Mouse (Mus musculus): ENCODE measurements around the gene Anapc10. TPM values are rescaled to one million over a fixed set of nuclear protein-coding genes. Genes with fewer than 3 reads are reported as not detected.
"Not testable (repeated sequence)": the region's sequence is repeated elsewhere in the genome, so short reads cannot be mapped to it uniquely, and the experiment has no call there.

The Anapc10 gene
- total RNA-seq (2021), result 10 to 100 TPM; 13.5 to 14.2 TPM
- long read RNA-seq, experiment 1, full-length matches to known transcripts, result 12 of 43 reads
- long read RNA-seq, experiment 1, partial matches to known transcripts, result 10 of 43 reads
- long read RNA-seq, experiment 1, other reads (novel, unspliced or antisense), result 21 of 43 reads
- long read RNA-seq, experiment 2, full-length matches to known transcripts, result 7 of 47 reads
- long read RNA-seq, experiment 2, partial matches to known transcripts, result 16 of 47 reads
- long read RNA-seq, experiment 2, other reads (novel, unspliced or antisense), result 24 of 47 reads

DNA sequence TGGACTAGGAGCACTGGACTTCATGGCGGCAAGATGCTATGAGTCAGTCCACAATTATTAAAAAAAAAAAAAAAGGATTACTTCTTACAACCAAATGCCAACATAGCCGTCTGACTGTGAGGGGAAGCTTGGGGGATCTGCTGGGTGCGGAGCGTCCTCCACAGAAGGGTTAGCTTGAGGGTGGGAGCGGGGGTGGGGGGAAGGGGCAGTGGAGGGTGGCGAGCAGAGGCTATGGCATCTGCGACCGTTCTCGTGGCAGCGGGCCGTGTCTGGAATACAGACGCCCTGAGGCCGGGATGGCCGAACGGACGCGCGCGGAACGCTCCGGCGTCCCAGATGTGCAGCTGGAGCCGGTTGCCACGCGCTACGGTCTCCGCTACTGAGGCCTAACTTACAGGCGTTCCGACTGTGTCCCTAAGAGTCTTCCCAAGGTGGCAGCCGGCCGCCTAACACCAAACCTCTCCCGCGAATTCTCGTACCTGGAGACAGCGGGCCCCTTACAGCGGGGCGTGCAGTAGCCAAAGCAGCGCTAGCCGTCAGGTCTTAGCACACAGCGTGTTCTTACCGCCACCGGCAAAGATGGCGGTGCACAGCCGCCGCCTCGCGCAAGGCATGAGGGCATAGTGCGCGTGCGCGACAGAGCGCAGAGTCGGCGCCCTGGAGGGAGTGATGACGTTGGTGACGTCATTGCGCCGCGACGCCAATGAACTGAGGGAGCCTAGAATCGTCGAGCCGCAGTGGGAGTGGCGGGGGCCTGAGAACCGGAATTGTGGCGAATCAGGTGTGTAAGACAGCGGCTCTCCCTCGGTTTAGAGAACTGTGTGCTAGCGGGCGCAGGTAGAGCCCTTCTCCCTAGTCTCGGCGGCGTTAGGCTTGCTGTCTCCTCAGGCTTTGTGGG lies at the start of gene Anapc10, which contains the start of gene Abce1:
Anapc10 (plus strand) TSS at position 757 of the 898 bp plus-strand sequence.
Abce1 (minus strand) TSS at position 677 of the 898 bp plus-strand sequence.
- DNase-seq (ENCODE audit: low spot score in 2 of 2), result peak; percentile 95 to 96

DNA sequence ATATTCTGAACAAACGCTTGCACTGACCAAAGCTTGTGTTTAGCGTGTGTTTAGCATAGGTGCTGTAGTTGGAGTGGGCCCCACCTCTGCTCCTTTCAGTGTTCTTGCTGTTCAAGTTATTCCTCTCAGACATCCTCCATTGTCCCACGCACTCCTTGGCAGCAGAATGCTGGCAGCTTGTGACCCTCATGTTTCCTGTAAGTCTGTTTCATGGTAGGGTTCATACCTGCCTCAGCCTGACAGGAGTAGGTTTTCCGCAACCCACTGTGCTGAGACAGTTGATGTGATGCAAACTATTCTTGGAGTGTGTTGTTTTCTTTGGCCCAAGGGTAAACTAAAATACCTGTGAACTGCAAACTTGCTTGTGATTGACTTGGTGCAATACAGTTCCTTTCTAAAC lies 35.2 kb upstream of the Anapc10 start:
- no peak for DNase-seq (ENCODE audit: low spot score in 2 of 2)

DNA sequence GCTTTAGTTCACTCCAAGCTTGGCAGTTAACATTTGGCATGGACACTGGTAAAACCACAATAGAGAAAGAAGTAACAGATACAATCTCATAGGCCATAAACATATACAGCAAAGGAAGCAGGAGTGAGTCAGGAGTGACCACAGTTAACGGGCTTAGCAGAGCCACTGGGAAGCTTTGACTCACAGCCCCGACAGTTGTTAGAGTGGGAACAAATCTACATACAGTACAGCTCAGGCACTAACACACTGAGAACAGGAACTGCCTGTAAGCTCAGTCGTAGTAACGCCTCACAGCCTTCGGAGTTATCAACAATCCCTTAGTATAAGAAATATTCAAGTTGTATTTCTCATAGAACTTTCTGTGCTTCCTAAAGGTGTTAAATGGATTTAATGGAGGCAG lies 32.6 kb upstream of the Anapc10 start:
- DNase-seq (ENCODE audit: low spot score in 2 of 2), result no peak

DNA sequence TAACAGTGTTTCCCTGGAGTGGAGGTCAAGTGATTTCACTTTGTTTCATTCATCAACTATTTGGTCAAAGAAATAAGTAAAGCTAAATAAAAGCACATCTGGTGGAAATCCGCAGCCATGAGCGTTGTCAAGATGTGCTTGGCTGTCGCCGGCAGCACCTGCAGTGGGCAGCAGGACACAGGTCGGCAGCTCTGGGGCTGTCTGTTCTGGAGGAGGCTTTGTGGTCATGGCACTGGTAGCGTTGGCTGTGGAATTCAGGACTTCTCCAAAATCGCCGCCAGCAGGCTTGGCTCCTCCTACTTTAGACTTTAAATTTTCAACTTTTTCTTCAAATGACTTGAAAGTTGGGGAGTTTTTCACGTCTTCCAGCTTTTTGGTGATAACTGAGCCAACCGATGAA lies 31.5 kb upstream of the Anapc10 start:
- not testable (repeated sequence) for DNase-seq (ENCODE audit: low spot score in 2 of 2)

DNA sequence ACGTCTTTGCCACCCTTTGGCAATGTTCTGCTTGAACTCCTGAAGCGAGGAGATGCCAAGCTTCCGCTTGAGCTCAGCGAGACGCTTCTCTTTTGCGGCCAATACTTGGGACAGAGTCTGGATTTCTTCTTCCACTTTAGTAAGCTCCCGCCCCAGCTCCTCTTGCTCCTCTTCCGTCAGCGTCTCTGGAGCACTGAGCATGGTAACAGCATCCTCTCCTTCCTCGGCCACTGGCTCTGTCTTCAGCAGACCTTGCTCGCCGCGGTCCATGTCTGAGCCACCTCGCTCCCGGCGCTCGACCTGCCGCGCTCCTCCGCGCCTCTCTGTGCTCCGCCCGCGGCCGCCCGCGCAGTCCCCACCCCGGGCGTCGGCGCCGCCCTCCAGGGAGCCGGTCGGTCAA lies 31.1 kb upstream of the Anapc10 start:
- DNase-seq (ENCODE audit: low spot score in 2 of 2), result no peak

DNA sequence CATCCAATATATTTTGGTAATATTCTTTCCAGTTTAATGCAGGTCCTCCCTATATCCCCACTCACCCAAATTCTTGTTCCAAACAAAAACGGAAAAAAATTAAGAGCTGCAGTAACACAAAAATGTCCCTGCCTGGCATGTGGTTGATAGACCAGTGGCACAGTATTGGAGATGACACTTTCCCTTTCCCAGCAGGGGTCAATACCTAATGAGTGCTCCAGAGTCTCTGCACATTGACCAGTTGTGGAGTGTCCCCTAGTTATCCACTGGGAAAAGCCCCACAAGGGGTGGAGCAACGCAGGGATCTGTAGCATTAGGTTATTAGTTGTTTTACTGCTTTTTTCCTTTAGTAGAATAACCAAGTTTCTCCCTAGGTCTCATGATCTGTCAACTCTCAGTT lies 30.7 kb upstream of the Anapc10 start:
- DNase-seq (ENCODE audit: low spot score in 2 of 2), result no peak

DNA sequence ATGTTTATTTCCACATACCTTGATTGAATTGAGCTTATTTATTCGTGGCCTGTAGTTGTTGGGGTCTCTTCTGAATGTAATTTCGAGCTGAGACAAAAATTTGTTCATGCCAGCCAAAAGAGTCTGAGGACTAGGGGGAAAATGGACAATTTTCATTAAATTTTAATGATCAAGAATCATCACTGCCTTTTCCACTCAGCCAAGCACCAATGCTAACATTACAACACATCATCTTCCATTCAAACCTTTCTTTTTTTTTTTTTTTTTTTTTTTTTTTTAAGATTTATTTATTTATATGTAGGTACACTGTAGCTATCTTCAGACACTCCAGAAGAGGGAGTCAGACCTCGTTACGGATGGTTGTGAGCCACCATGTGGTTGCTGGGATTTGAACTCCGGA lies 25.7 kb upstream of the Anapc10 start:
- not testable (repeated sequence) for DNase-seq (ENCODE audit: low spot score in 2 of 2)

DNA sequence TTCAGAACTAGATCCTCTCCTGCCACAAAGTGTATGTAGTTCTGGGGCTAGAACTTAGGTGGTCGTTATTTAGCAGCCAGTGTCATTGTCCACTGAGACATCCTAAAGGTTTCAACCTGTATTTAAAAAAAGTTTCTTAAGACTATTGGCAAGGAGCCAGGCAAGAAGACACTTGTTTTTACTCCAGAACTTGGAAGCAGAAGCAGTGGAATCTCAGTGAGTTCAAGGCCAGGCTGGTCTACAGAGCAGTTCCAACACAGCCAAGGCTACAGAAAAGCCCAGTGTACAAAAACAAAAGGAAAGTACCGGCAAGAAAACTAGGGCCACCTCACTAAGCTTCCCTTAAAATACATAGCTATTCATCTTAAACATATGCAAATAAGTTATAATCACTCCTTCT lies 19.1 kb upstream of the Anapc10 start:
- DNase-seq (ENCODE audit: low spot score in 2 of 2), result no peak

DNA sequence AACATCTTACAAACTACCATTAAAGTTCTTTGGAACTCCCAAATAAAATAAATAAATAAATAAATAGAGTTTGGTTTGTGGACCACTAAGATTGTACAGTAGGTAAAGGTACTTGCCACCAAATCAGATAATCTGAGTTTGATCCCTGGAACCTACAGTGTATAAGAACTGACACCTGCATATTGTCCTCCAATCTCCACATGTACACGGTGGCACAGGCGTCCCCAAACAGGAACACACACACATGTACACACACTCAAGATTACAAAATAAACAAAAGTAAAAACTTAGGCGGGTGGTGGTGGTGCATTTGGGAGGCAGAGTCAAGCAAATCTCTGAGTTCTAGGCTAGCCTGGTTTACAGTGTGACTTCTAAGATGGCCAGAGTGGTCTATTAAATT lies 4.9 kb upstream of the Anapc10 start:
- no peak for DNase-seq (ENCODE audit: low spot score in 2 of 2)

DNA sequence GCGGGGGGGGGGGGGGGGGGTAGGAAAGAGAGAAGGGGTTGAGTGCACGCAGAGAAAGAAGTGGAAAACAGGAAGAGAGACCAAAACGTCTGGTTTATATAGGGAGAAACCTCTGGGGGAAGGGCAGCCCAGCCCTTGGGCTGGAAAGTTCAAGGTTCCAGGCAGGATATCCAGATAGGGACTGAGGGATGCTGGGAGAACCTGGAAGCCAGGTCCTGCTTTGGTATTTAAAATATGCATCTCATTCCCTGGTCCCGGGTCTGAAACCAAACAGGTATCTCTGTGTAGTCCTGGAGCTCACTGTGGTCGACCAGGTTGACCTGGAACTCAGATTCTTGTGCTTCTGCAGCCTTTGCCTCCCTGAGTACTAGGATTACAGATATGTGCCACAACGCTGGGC lies 1.1 kb downstream of the Anapc10 start:
- DNase-seq (ENCODE audit: low spot score in 2 of 2), result no peak

DNA sequence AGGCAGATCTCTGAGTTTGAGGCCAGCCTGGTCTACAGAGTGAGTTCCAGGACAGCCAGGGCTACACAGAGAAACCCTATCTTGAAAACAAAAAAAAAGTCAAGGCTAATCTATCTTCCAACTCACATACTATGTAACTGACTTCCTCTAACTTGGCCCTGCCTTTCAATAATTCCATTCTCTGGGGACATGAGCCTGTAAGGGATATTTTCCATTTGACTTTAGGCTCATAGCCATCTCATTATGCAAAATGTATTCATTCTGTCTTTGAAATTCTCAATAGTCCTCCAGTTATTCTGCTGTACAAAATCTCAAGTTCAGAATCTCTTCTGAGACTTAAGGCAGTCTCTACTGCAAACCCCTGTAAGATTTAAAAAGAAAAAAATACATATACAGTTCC lies 9.9 kb downstream of the Anapc10 start:
- no peak for DNase-seq (ENCODE audit: low spot score in 2 of 2)

DNA sequence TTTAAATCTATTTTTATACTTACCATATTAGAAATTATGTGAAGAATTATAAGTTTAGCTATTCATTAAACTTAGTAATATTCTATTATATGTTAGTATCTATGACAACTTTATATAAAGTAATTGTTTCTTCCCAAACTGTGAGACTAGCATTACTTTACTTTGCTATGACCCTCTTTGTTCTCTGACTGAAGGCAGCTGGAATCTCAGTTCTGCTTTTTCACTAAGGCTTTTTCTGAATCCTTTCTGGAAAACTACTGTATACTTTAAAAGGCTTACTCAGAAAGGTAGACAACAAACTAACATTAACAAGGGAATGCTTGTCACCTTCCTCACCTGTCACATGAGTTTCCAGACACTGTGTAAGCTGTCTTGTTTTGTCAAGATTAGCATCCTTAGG lies 11.7 kb downstream of the Anapc10 start:
- no peak for DNase-seq (ENCODE audit: low spot score in 2 of 2)

DNA sequence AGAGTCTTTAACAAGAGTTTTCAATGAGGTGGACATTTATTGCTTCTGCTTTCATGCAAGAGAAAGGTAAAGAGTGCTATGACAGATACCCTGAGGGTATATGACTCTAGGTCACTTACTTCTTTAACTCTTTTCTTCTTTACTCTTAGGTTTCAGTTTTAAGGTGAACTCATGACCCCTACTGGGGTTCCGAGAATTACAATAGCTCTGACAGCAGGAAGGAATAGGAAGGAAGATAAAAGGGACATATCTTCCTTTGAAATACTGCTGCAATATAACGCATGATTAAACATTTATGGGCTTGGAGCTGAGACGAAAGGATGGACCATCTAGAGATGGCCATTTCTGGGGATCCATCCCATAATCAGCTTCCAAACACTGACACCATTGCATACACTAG lies 13.0 kb downstream of the Anapc10 start:
- DNase-seq (ENCODE audit: low spot score in 2 of 2), result no peak

DNA sequence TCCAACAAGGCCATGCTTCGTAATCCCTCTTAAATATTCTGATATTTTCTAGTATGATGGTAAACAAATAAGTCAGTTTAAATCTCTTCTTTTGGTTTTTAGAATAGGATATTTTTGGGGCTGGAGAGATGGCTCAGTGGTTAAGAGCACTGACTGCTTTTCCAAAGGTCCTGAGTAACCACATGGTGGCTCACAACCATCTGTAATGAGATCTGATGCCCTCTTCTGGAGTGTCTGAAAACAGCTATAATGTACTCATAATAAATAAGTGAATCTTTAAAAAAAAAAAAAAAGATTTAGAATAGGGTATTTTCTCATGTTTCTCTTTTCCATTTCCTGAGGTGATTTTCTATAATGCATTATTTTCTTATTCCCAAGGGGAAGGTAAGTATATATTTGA lies 16.3 kb downstream of the Anapc10 start:
- DNase-seq (ENCODE audit: low spot score in 2 of 2), result no peak

DNA sequence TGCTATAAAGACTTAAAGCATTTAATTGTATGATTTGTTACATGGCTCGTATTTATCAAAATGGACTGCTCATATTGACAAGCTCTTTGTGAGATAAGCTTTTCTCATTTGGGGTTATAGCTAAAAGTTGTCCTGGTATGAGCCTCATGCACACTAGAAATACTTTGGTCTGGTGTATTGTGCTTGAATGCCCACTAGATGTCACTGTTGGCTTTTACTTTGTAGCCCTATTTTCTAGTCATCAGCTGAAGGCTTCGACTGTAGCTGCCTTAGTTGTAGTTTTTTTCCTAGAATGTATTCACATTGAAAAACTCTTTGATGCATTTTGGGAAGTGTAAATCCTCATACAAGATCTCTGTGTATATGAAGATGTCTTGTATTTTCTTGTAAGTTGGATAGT lies 22.7 kb downstream of the Anapc10 start:
- DNase-seq (ENCODE audit: low spot score in 2 of 2), result no peak

DNA sequence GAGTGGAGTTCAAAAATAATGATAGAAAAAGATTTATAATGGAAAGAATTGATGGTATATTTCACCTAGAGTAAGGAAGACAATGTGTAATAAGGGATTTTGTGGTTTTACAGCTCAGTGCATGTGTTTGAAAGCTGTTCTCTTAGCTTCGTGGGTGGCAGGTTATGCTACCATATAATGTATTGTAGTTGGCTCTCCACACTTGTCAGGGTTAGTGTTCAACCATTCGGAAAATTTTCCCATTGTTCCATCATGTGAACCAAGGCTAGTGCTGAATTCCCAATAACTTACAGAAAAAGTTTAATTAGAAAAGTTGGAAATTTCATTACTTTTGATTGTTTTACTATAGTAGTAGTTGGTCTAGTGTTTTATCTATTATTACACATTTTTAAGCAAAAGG lies 36.6 kb downstream of the Anapc10 start:
- DNase-seq (ENCODE audit: low spot score in 2 of 2), result no peak

DNA sequence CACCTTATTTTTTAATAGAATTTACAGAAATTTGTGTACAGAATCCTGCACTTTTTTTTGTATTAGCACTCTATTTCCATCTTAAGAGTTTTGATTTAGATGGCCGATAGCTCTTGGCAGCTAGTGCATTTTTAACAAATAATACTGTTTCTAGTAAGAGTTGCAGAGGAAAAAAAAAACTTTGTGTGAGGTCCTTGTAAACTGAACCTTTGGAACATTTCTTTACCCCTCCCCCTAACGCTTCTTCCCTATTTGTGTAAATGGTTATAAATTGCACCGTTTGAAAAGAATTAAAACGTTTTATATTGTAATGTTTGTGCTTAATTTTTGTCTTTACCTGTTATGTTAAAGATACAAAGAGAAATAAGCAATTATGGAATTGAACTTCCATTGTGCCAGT lies 37.0 kb downstream of the Anapc10 start:
- DNase-seq (ENCODE audit: low spot score in 2 of 2), result no peak

DNA sequence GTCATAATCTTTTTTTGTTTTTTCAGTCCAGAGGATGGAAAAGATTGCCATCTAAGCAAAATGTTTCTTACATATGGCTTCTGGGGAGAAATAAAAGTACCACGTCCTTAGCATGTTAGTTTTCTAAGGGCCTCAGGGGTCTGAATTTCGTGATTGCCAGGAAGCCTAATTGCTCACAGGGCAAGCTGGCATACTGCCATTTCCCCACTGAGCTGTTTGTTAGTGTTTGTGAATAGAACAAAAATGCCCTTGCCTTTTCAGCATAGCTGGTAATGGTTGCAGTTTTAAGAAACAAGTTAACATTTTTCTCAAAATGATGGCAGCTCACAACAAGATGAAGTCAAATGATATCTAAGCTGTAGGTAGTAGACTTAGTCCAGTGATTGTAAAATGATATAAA lies 38.7 kb downstream of the Anapc10 start:
- no peak for DNase-seq (ENCODE audit: low spot score in 2 of 2)

DNA sequence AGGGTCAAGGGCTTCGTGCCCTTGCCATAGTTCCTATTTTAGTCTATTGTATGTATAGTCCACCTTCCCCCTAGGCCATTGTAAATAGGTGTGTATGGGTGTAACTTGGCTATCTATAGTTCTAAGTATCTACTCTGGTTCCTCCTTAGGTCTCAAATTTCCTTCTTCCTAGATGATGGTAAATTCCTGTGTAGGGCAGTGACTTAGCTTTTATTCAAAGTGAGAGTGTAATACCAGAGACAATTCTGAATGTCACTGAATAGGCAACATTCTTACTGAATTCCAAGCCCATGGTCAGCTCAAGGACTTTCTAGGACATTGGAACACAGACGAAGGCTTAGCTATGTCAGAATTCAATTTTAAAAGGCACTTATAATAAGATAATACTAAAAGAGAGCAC lies 83.3 kb downstream of the Anapc10 start:
- DNase-seq (ENCODE audit: low spot score in 2 of 2), result not testable (repeated sequence)

DNA sequence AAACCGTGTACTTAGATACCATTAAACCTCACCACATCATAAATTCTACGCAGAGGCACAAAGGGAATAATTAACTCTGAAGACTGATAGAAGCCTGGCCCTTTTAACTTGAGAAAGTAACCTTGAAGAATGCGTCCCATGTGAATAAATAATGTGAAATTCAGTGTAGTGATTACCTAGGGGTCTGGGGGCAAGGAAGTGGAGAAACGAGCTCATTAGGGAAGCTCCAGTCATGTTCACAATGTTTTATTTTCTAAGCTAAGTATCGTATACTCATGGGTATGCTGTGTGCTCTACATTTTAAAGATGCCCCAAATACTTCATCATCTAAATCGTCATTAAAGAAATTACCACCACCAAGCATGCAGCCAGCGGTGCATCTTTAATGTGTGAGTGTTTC lies 85.1 kb downstream of the Anapc10 start:
- DNase-seq (ENCODE audit: low spot score in 2 of 2), result no peak

DNA sequence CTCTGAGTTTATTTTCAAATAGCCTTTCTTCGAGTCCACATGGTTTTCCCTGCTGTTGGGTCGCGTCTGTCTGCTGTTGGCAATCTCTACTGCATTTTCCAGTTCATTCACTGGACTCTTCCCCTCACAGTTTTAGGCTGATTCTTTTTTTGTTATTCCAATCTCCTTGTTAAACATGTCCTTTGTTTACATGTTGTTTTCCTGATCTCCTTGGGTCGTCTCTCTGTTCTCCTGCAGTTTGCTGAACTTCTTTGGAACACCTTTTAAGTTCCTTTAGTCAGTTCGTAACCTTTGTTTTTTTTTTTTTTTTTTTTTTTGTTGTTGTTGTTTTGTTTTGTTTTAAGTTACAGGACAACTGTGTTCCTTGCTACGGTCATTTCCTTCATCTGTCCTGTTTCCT lies 92.9 kb downstream of the Anapc10 start:
- DNase-seq (ENCODE audit: low spot score in 2 of 2), result no peak

DNA sequence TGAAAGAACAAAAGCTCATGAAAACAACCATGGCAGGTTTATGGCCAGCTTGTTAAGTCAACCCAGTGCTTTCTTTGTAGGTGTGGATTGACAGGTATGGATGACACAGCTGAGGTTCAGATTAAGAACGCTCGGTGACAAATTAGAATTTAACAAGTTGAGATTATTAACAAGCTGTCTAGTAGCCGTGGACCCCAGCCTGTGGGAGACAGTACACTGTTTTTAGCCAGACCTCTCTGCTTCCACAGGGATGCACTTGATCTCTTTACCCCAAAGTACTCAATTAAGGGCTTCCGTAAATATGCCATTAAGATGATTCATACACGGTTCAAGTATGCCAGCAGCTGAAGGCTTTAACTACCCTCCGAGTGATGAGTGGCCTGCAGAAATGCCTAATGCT lies 95.4 kb downstream of the Anapc10 start:
- DNase-seq (ENCODE audit: low spot score in 2 of 2), result no peak

DNA sequence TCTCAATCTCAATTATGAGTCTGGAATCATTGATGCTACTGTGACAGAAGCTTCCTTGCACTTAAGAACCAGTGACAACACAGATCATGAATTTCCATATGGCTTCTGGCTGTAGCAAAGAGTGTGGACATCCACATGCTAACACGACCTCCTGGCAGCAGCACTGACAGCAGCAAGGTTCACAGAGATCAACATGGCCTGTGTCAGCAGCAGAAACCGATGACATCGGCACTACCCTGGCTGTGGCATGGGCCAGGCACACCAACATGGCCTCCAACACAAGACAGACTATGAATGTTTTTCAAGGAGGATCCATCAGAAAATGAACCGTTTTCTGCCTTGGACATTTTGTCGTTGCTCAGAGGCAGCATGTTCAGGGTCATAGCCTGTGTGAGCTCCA lies 114.9 kb downstream of the Anapc10 start:
- DNase-seq (ENCODE audit: low spot score in 2 of 2), result no peak
